Mouse (Mus musculus): ENCODE results near the gene Ss18l1.

The Ss18l1 gene

GRCm38 (mm10) chr2:180116741-180117484 lies 74.6 kb downstream of the Ss18l1 start:
- peak; percentile 31 to 43 for DNase-seq (ENCODE audit: inconsistent age in 2 of 2, low spot score in 1 of 2)

GRCm38 (mm10) chr2:180117485-180118194 lies 75.3 kb downstream of the Ss18l1 start:
- peak; percentile 40 to 69 for DNase-seq (ENCODE audit: inconsistent age in 2 of 2, low spot score in 1 of 2)

GRCm38 (mm10) chr2:180118661-180119438 lies 76.5 kb downstream of the Ss18l1 start, which contains the start of gene Osbpl2:
Osbpl2 (plus strand) TSS chr2:180119306.
- DNase-seq (ENCODE audit: inconsistent age in 2 of 2, low spot score in 1 of 2): peak; percentile 100

All from adrenal gland, adult (tissue).